Mouse (Mus musculus): Measurements from ENCODE around the gene Cox6a1. TPM values are rescaled to one million over a fixed set of nuclear protein-coding genes. Genes with fewer than 3 reads are reported as not detected.
A peak's percentile ranks its signal among the peaks of the same experiment; 100 is the strongest.
"Not testable (repeated sequence)": the region's sequence is repeated elsewhere in the genome, so short reads cannot be mapped to it uniquely, and the experiment has no call there.

Gene Cox6a1
- total RNA-seq, 2 experiments from 2014 or later, result 1,718 to 1,856 TPM

- no peak for DNase-seq
These were observed 409 bp upstream of the Cox6a1 start for GRCm38 (mm10) chr5:115349225-115349555.

GRCm38 (mm10) chr5:115347564-115347963, 1.2 kb downstream of the Cox6a1 start:
- DNase-seq, result peak; percentile 89

GRCm38 (mm10) chr5:115341314-115342165, 7.2 kb downstream of the Cox6a1 start:
- DNase-seq, result no peak

- DNase-seq, result peak; percentile 94
These were observed 8.0 kb downstream of the Cox6a1 start, which contains the start of the genes Gatc and Triap1 for GRCm38 (mm10) chr5:115340577-115341313. Gene Gatc, minus strand, starts transcription at chr5:115341178. Gene Triap1, plus strand, starts transcription at chr5:115341225.

- DNase-seq, result no peak
These were observed 8.8 kb downstream of the Cox6a1 start for GRCm38 (mm10) chr5:115340007-115340406.

GRCm38 (mm10) chr5:115333626-115334025, 15.2 kb downstream of the Cox6a1 start:
- no peak for DNase-seq

- DNase-seq, result no peak
These were observed 17.8 kb downstream of the Cox6a1 start for GRCm38 (mm10) chr5:115330955-115331354.

GRCm38 (mm10) chr5:115327610-115328548, 20.9 kb downstream of the Cox6a1 start:
- DNase-seq, result peak; percentile 55

GRCm38 (mm10) chr5:115326875-115327609, 21.7 kb downstream of the Cox6a1 start, which contains the start of gene Srsf9:
Gene Srsf9, plus strand, starts transcription at chr5:115327177.
- DNase-seq, result peak; percentile 98

- no peak for DNase-seq
These were observed 22.4 kb downstream of the Cox6a1 start for GRCm38 (mm10) chr5:115326256-115326831.

- peak; percentile 78 for DNase-seq
These were observed 29.5 kb downstream of the Cox6a1 start for GRCm38 (mm10) chr5:115319004-115319940.

- no peak for DNase-seq
These were observed 31.0 kb downstream of the Cox6a1 start for GRCm38 (mm10) chr5:115317645-115318328.

GRCm38 (mm10) chr5:115316968-115317644, 31.7 kb downstream of the Cox6a1 start:
- no peak for DNase-seq

- no peak for DNase-seq
These were observed 35.2 kb downstream of the Cox6a1 start for GRCm38 (mm10) chr5:115313668-115313943.

- no peak for DNase-seq
These were observed 35.7 kb downstream of the Cox6a1 start for GRCm38 (mm10) chr5:115312816-115313667.

- no peak for DNase-seq
These were observed 36.4 kb downstream of the Cox6a1 start for GRCm38 (mm10) chr5:115312354-115312753.

GRCm38 (mm10) chr5:115302190-115302589, 46.6 kb downstream of the Cox6a1 start:
- not testable (repeated sequence) for DNase-seq

- no peak for DNase-seq
These were observed 47.2 kb downstream of the Cox6a1 start for GRCm38 (mm10) chr5:115301615-115302014.
